Mouse (Mus musculus) neutrophil, adult 5-6 weeks (primary cell): ENCODE measurements around the gene Slc39a13. TPM values are rescaled to one million over a fixed set of nuclear protein-coding genes. Genes with fewer than 3 reads are reported as not detected.
"Not testable (repeated sequence)": the region's sequence is repeated elsewhere in the genome, so short reads cannot be mapped to it uniquely, and the experiment has no call there.

Experiments
- ATAC-seq: fragments of 151-379, 151-347 bp; 2 replicates; pipeline ENCODE4 v1.8.0; 2017; ENCODE audit warnings: mild to moderate bottlenecking, moderate TSS enrichment; ENCODE audit not compliant: insufficient number of reproducible peaks, poor library complexity, low FRiP score, severe bottlenecking; ENCODE audit errors: extremely low read depth
- total RNA-seq: library from RNA; stranded (forward); fragments of 200-1000 nt; gene quantifications from 2 replicates; pipeline ENCODE4 v1.2.3, GENCODE M21; 2017

The Slc39a13 gene
- 17.0 and 20.4 TPM in 2 replicates for total RNA-seq

- ATAC-seq, result peak; percentile 82
Observed at GRCm38 (mm10) chr2:91070076-91070800, at the start of gene Slc39a13. Slc39a13 (minus strand) TSS chr2:91070417.

GRCm38 (mm10) chr2:91119551-91119950 lies 49.3 kb upstream of the Slc39a13 start:
- no peak for ATAC-seq

- no peak for ATAC-seq
Observed at GRCm38 (mm10) chr2:91119061-91119460, 48.8 kb upstream of the Slc39a13 start.

GRCm38 (mm10) chr2:91118647-91119046 lies 48.4 kb upstream of the Slc39a13 start:
- no peak for ATAC-seq

- no peak for ATAC-seq
Observed at GRCm38 (mm10) chr2:91117585-91118275, 47.5 kb upstream of the Slc39a13 start, which contains the start of gene Mybpc3. Mybpc3 (plus strand) TSS chr2:91118144.

- no peak for ATAC-seq
Observed at GRCm38 (mm10) chr2:91116842-91117241, 46.6 kb upstream of the Slc39a13 start.

GRCm38 (mm10) chr2:91115578-91115970 lies 45.4 kb upstream of the Slc39a13 start:
- no peak for ATAC-seq

- no peak for ATAC-seq
Observed at GRCm38 (mm10) chr2:91114781-91115577, 44.8 kb upstream of the Slc39a13 start.

- no peak for ATAC-seq
Observed at GRCm38 (mm10) chr2:91113852-91114251, 43.6 kb upstream of the Slc39a13 start.

GRCm38 (mm10) chr2:91113334-91113733 lies 43.1 kb upstream of the Slc39a13 start:
- peak; percentile 14; the same call in 1 of the 2 replicates for ATAC-seq

- no peak for ATAC-seq
Observed at GRCm38 (mm10) chr2:91112491-91112890, 42.3 kb upstream of the Slc39a13 start.

- not testable (repeated sequence) for ATAC-seq
Observed at GRCm38 (mm10) chr2:91111832-91112231, 41.6 kb upstream of the Slc39a13 start.

GRCm38 (mm10) chr2:91110429-91110828 lies 40.2 kb upstream of the Slc39a13 start:
- ATAC-seq, result no peak

GRCm38 (mm10) chr2:91109807-91110385 lies 39.7 kb upstream of the Slc39a13 start:
- ATAC-seq, result no peak

GRCm38 (mm10) chr2:91109241-91109640 lies 39.0 kb upstream of the Slc39a13 start:
- no peak for ATAC-seq

GRCm38 (mm10) chr2:91108156-91108555 lies 37.9 kb upstream of the Slc39a13 start:
- ATAC-seq, result no peak

- ATAC-seq, result peak; percentile 63
Observed at GRCm38 (mm10) chr2:91101124-91101740, 31.0 kb upstream of the Slc39a13 start.

GRCm38 (mm10) chr2:91098156-91098555 lies 27.9 kb upstream of the Slc39a13 start:
- no peak for ATAC-seq

GRCm38 (mm10) chr2:91097015-91097414 lies 26.8 kb upstream of the Slc39a13 start:
- no peak for ATAC-seq
